Mouse (Mus musculus) lung, embryonic 16.5 days (tissue): ENCODE measurements around the gene Hpd. TPM values are rescaled to one million over a fixed set of nuclear protein-coding genes. Genes with fewer than 3 reads are reported as not detected.
A peak's percentile ranks its signal among the peaks of the same experiment; 100 is the strongest.

Experiments
- ATAC-seq: fragments of 200-750 bp; cut with Nextera tagmentation; 2 replicates; pipeline ENCODE4 v1.8.0; 2017; ENCODE audit warnings: low read depth, mild to moderate bottlenecking, moderate library complexity
- H3K27ac ChIP-seq: fragments of 300-500 bp; sonication (generic); 2 replicates; pipeline ENCODE4 v1.5.1; 2014; ENCODE audit warnings: mild to moderate bottlenecking, control low read depth, low read length
- H3K27me3 ChIP-seq: fragments of 300-500 bp; sonication (generic); 2 replicates; pipeline ENCODE4 v1.6.1; 2014; ENCODE audit warnings: low read depth, low read length, mixed read lengths; ENCODE audit not compliant: control insufficient read depth, insufficient read depth
- H3K36me3 ChIP-seq: fragments of 300-500 bp; sonication (generic); 2 replicates; pipeline ENCODE4 v1.6.1; 2014; ENCODE audit warnings: low read length; ENCODE audit not compliant: control insufficient read depth, insufficient read depth
- H3K4me1 ChIP-seq: fragments of 300-500 bp; sonication (generic); replicated peaks from 2 replicates; pipeline ENCODE4 v1.6.1; 2014; ENCODE audit warnings: low read length, mixed read lengths; ENCODE audit not compliant: control insufficient read depth, insufficient read depth
- H3K4me2 ChIP-seq: fragments of 300-500 bp; sonication (generic); 2 replicates; pipeline ENCODE4 v1.6.1; 2014; ENCODE audit warnings: low read depth, low read length, control low read depth
- H3K4me3 ChIP-seq: fragments of 300-500 bp; sonication (generic); 2 replicates; pipeline ENCODE4 v1.5.1; 2014; ENCODE audit warnings: mild to moderate bottlenecking, low read length, control low read depth
- H3K9ac ChIP-seq: fragments of 300-500 bp; sonication (generic); 2 replicates; pipeline ENCODE4 v1.6.1; 2014; ENCODE audit warnings: low read length, control low read depth
- H3K9me3 ChIP-seq: fragments of 300-500 bp; sonication (generic); 2 replicates; pipeline ENCODE4 v1.6.1; 2016; ENCODE audit warnings: low read length; ENCODE audit not compliant: control insufficient read depth
- WGBS: fragments of 180-500 bp; shearing (Covaris S2); extraction: QIAGEN DNeasy Blood & Tissue Kit; methylation state at CpG from one replicate; pipeline ENCODE4 v1.1.7; 2014; 5-methylcytosine and 5-hydroxymethylcytosine counted together
- polyA plus RNA-seq: library from polyadenylated mRNA; unstranded; fragments of >200 nt; fragmentation: Nextera tagmentation; extraction: Ambion mirVana; gene quantifications from 2 replicates; pipeline ENCODE4 v1.2.1, GENCODE M21; 2015

Gene Hpd
- polyA plus RNA-seq, 1 experiment from 2014 or later: 0.18 TPM

DNA sequence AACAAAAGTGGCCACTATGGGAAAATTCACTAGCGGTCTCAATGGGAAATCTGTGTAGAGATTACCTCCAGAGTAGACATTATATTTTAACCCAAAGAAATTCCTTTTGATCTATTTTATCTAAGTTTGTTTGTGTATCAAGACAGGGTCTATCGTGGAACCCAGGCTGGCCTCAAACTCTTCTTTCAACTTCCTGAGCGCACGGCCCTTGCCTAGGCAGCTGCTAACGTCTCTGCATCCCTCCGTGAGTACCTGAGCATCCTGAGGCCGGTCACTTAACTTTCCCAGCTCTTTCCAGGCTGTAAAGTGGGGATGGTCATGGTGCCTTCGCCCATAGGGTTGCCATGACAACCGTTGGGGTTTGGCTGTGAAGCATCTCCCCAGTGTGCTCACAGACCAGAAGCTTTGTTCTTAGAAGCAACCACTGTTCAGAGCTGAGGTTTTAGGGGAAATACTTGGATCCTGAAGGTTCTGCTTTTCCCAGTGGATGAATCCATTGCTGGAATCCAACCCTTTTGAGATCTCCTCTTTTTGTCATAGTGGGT is 10.2 kb upstream of the Hpd start:
- no peaks in the 10 kb centered on the region for H3K9me3 ChIP-seq
- H3K4me3 ChIP-seq: no peak overlapping the region
- WGBS: 55% methylated on average over 9 of the region's 9 CpGs
- H3K27me3 ChIP-seq: no peaks in the 10 kb centered on the region
- ATAC-seq: no peak
- H3K4me1 ChIP-seq: no peaks in the 10 kb centered on the region
- H3K9ac ChIP-seq: no peak overlapping the region
- no peaks in the 10 kb centered on the region for H3K36me3 ChIP-seq
- no peak overlapping the region for H3K4me2 ChIP-seq
- no peak overlapping the region for H3K27ac ChIP-seq

DNA sequence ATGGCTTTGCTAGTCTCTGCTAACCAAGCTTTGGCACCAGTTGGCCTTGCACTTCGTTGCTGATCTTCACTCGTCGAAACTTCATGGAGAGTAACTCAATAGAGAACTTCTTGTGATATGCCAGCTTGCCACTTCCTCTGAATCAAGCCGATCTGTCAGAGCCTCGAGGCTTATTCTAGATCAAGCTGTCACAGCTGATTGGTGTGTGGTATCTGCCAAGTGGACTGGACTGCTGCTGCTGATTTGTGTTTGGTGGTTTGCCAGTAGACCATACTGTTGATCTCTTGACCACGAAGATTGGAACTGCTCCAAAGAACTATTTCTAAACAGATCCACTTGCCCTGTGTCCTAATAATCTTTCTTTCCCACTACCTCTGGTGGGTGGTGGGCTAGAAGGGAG is 8.9 kb upstream of the Hpd start:
- H3K9ac ChIP-seq: no peak overlapping the region
- no peak overlapping the region for H3K4me3 ChIP-seq
- H3K27ac ChIP-seq: no peak overlapping the region
- no peaks in the 10 kb centered on the region for H3K27me3 ChIP-seq
- 62% methylated on average over 6 of the region's 6 CpGs for WGBS
- H3K36me3 ChIP-seq: no peaks in the 10 kb centered on the region
- ATAC-seq: no peak
- H3K9me3 ChIP-seq: no peaks in the 10 kb centered on the region
- no peaks in the 10 kb centered on the region for H3K4me1 ChIP-seq
- H3K4me2 ChIP-seq: no peak overlapping the region

DNA sequence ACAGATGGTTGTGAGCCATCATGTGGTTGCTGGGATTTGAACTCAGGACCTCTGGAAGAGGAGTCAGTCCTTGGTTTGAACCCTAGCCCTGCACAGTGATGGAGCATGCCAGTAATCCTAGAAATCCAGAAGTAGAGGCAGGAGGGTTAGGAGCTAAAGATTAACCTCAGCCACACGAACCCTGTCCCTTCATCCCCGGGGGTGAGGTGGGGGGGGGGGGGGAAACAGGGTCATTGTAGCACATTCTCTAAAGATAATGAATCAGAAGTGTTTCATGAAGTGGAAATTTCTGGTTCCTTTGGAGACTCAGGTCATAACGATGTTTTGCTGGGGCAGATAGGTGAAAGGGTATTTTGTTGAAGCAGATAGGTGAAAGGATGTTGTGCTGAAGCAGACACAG is 8.4 kb upstream of the Hpd start:
- no peak overlapping the region for H3K9ac ChIP-seq
- ATAC-seq: no peak
- 48% methylated on average over 3 of the region's 3 CpGs for WGBS

DNA sequence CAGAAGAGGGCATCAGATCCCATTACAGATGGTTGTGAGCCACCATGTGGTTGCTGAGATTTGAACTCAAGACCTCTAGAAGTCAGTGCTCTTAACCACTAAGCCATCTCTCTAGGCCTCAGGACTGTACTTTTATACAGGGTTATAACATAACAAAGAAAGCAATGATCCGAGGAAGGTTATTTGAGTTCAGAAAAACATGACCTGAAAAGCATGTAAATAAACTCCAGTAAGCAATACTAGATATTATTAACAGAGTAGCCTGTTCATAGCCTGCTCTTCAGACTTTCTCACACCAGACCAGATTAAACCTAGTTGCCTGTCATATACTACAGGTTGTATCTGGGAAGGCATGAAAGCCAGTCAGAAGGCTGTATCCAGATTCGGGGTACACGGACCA is 4.8 kb upstream of the Hpd start:
- no peaks in the 10 kb centered on the region for H3K4me1 ChIP-seq
- H3K9me3 ChIP-seq: no peaks in the 10 kb centered on the region
- no peaks in the 10 kb centered on the region for H3K27me3 ChIP-seq
- no peak overlapping the region for H3K4me3 ChIP-seq
- ATAC-seq: no peak
- H3K9ac ChIP-seq: no peak overlapping the region
- no peak overlapping the region for H3K4me2 ChIP-seq
- H3K27ac ChIP-seq: no peak overlapping the region
- WGBS: 80% methylated on average over 3 of the region's 3 CpGs
- no peaks in the 10 kb centered on the region for H3K36me3 ChIP-seq

More for the DNA sequence above, 8.4 kb upstream of the Hpd start:
- Histone ChIP-seq H3K9me3 (no peaks in the 10 kb centered on the region), H3K27ac (no peak overlapping the region), H3K4me2 (no peak overlapping the region), H3K27me3 (no peaks in the 10 kb centered on the region), H3K4me1 (no peaks in the 10 kb centered on the region), H3K36me3 (no peaks in the 10 kb centered on the region), H3K4me3 (no peak overlapping the region)

DNA sequence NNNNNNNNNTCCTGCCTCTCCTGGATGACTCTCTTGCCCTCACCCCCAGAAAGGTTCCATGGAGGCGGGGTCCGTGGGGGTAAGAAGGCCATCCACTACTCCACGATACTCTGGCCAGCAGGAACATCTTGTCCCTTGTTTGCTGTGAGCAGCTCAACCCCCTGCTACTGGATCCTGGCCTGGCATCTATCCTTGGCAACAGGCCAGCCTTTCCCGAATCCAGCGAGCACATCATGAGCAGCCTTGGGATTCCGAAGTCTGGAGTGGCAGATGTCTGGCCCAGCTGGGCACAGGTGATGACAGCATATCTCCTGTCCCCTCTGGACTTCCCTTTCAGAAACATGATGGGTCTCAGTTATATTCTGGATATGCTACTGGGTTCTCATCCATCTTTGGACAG is 3.4 kb upstream of the Hpd start:
- Histone ChIP-seq H3K27me3 (no peaks in the 10 kb centered on the region), H3K9ac (no peak overlapping the region), H3K4me2 (no peak overlapping the region), H3K9me3 (no peaks in the 10 kb centered on the region), H3K4me1 (no peaks in the 10 kb centered on the region), H3K36me3 (no peaks in the 10 kb centered on the region), H3K27ac (no peak overlapping the region), H3K4me3 (no peak overlapping the region)
- WGBS: 50% methylated on average over 6 of the region's 6 CpGs
- ATAC-seq: no peak

DNA sequence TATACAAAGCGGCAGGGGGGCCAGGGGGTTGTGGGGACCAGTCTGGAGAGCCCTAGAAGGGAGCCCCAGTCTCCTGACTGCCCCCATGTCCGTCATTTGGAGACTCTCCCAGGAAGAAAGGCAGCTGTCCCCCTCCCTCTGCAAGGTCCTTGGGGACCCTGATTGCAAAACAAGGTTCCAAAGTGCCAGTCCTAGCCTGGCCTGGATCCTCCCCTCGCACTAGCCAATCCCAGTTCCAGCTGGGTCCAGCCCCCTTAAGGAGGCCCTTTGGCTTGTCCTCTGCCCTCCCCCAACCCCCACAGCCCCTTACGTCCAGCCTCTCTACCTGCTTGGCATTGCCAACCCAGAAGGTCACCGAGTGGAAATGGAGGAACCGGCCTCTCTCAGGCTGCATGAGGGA is 991 bp downstream of the Hpd start:
- ATAC-seq: no peak
- H3K4me1 ChIP-seq: no peaks in the 10 kb centered on the region
- 81% methylated on average over 6 of the region's 6 CpGs for WGBS
- H3K9ac ChIP-seq: no peak overlapping the region
- H3K36me3 ChIP-seq: no peaks in the 10 kb centered on the region
- H3K4me2 ChIP-seq: no peak overlapping the region
- H3K27me3 ChIP-seq: no peaks in the 10 kb centered on the region
- no peak overlapping the region for H3K27ac ChIP-seq
- H3K4me3 ChIP-seq: no peak overlapping the region
- H3K9me3 ChIP-seq: no peaks in the 10 kb centered on the region

DNA sequence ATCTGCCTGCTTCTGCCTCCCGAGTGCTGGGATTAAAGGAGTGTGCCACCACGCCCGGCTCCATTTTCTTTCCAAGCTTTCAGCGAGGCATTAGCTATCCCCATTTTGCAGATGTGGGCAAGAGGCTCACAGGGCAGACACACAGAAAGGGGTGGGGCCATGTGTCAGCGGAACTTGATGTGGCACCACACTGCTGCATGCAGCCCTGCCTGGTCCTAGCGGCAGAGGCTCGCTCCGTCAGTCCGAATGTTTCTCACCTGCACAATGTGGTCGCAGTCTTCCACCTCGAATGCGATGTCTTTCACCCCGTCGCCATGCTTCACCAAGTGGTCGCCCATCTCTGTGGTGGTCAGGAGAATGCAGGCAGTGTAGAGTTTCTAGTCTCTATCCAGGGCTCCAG is 2.1 kb downstream of the Hpd start:
- Histone ChIP-seq H3K27me3 (no peaks in the 10 kb centered on the region), H3K4me3 (no peak overlapping the region), H3K27ac (no peak overlapping the region), H3K9ac (no peak overlapping the region), H3K4me1 (no peaks in the 10 kb centered on the region), H3K4me2 (no peak overlapping the region), H3K9me3 (no peaks in the 10 kb centered on the region), H3K36me3 (no peaks in the 10 kb centered on the region)
- no peak for ATAC-seq
- 89% methylated on average over 15 of the region's 15 CpGs for WGBS

DNA sequence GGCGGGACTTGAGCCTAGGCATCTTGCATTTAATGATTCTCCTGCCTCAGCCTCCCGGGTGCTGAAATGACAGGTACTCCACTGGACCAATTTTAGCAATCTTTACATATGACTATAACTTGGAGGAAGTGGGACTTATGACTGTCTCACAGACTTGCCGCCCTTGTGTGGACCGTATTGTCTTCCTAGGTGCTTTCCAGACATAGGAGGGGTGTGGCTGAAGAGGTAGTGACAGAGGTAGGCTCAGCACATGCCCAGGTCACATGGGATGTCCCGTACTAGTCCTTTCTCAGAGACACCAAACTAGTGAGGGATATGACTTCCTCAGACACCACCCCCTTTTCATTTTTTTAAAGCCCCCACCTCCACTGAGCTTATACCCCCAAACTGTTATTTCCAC is 3.7 kb downstream of the Hpd start:
- WGBS: 85% methylated on average over 5 of the region's 5 CpGs
- Histone ChIP-seq H3K27me3 (no peaks in the 10 kb centered on the region), H3K4me2 (no peak overlapping the region), H3K9ac (no peak overlapping the region), H3K9me3 (no peaks in the 10 kb centered on the region), H3K4me3 (no peak overlapping the region), H3K27ac (no peak overlapping the region), H3K4me1 (no peaks in the 10 kb centered on the region), H3K36me3 (no peaks in the 10 kb centered on the region)
- no peak for ATAC-seq

DNA sequence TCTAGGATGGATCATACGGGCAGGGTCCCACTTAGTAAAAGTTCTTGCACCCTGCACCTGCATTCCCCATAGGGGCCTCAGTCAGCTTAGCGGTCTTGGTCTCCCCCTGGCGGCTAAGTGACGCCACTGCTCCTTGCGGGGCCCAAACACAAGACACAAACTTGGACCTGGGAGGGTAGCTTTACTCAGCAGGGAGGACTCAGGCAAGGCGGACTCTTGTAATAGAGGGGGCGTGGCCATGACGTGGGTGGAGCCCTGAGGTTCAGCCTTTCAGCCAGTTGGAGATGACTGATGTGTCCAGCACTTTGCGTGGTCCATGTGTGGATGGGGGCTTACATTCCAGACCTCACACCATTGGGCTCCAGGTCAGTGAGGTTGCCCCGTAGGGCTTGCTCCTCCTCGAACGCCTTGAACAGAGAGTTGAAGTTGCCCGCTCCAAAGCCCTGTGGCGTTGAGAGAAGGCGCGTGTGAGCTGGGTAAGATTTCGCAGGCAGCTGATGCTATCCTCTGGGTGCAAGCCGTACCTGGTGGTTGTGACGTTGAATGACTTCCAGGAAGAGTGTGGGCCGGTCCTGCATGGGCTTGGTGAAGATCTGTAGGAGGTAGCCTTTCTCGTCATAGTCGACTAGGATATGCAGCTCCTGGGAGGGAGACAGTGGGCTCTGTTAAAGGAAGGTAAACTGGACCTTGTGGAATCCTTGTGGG is 10.7 kb downstream of the Hpd start:
- Histone ChIP-seq H3K36me3 (0 out of 2 replicates have a peak, but pooled peaks cover 2% of the 10 kb centered on the region), H3K4me1 (peaks cover 9% of the 10 kb centered on the region; the same call in 1 of the 2 replicates), H3K9ac (peak overlapping the region; percentile 48), H3K4me2 (peak overlapping the region; percentile 57), H3K27me3 (no peaks in the 10 kb centered on the region), H3K4me3 (peak overlapping the region; percentile 33), H3K27ac (no peak overlapping the region), H3K9me3 (no peaks in the 10 kb centered on the region)
- WGBS: 8% methylated on average over 22 of the region's 22 CpGs
- ATAC-seq: peak; percentile 91
